Mouse (Mus musculus) hindbrain, embryonic 16.5 days (tissue): ENCODE results near the gene 1700023F06Rik. TPM values are rescaled to one million over a fixed set of nuclear protein-coding genes. Genes with fewer than 3 reads are reported as not detected.

ENCODE experiments used
- ATAC-seq: fragments of 200-750 bp; cut with Nextera tagmentation; 2 replicates; pipeline ENCODE4 v1.8.0; 2017; ENCODE audit warnings: moderate TSS enrichment, moderate library complexity
- H3K27ac ChIP-seq: fragments of 300-500 bp; sonication (generic); 2 replicates; pipeline ENCODE4 v1.5.1; 2014; ENCODE audit warnings: low read depth, mild to moderate bottlenecking, control low read depth, low read length, moderate library complexity
- H3K27me3 ChIP-seq: fragments of 300-500 bp; sonication (generic); replicated peaks from 2 replicates; pipeline ENCODE4 v1.6.1; 2014; ENCODE audit warnings: low read length; ENCODE audit not compliant: control insufficient read depth, insufficient read depth
- H3K36me3 ChIP-seq: fragments of 300-500 bp; sonication (generic); 2 replicates; pipeline ENCODE4 v1.6.1; 2014; ENCODE audit warnings: mild to moderate bottlenecking, low read length, moderate library complexity, mixed read lengths; ENCODE audit not compliant: control insufficient read depth, insufficient read depth
- H3K4me1 ChIP-seq: fragments of 300-500 bp; sonication (generic); 2 replicates; pipeline ENCODE4 v1.6.1; 2014; ENCODE audit warnings: low read depth, low read length; ENCODE audit not compliant: control insufficient read depth, insufficient read depth
- H3K4me2 ChIP-seq: fragments of 300-500 bp; sonication (generic); 2 replicates; pipeline ENCODE4 v1.6.1; 2014; ENCODE audit warnings: mild to moderate bottlenecking, low read length, control low read depth, moderate library complexity
- H3K4me3 ChIP-seq: fragments of 300-500 bp; sonication (generic); 2 replicates; pipeline ENCODE4 v1.5.1; 2014; ENCODE audit warnings: mild to moderate bottlenecking, low read length, control low read depth, moderate library complexity
- H3K9ac ChIP-seq: fragments of 300-500 bp; sonication (generic); 2 replicates; pipeline ENCODE4 v1.6.1; 2014; ENCODE audit warnings: low read depth, mild to moderate bottlenecking, control low read depth, low read length, moderate library complexity
- H3K9me3 ChIP-seq: fragments of 300-500 bp; sonication (generic); 2 replicates; pipeline ENCODE4 v1.6.1; 2014; ENCODE audit warnings: mild to moderate bottlenecking, low read length, moderate library complexity; ENCODE audit not compliant: control insufficient read depth
- WGBS: fragments of 180-500 bp; shearing (Covaris S2); extraction: QIAGEN DNeasy Blood & Tissue Kit; methylation state at CpG from one replicate; pipeline ENCODE4 v1.1.7; 2014; 5-methylcytosine and 5-hydroxymethylcytosine counted together
- polyA plus RNA-seq: library from polyadenylated mRNA; unstranded; fragments of >200 nt; fragmentation: Nextera tagmentation; extraction: Ambion mirVana; gene quantifications from 2 replicates; pipeline ENCODE4 v1.2.1, GENCODE M21; 2015

The 1700023F06Rik gene
- polyA plus RNA-seq, 1 experiment from 2014 or later: 3.0 TPM

- Histone ChIP-seq H3K9ac (no peak overlapping the region), H3K27me3 (no peaks in the 10 kb centered on the region), H3K4me2 (no peak overlapping the region), H3K27ac (no peak overlapping the region), H3K4me3 (no peak overlapping the region), H3K9me3 (no peaks in the 10 kb centered on the region), H3K36me3 (peaks cover 2% of the 10 kb centered on the region; the same call in 1 of the 2 replicates), H3K4me1 (no peaks in the 10 kb centered on the region)
- ATAC-seq: no peak
- WGBS: 76% methylated on average over 9 of the region's 9 CpGs
Measured at GRCm38 (mm10) chr11:103181349-103181748, 27.0 kb downstream of the 1700023F06Rik start.

DNA sequence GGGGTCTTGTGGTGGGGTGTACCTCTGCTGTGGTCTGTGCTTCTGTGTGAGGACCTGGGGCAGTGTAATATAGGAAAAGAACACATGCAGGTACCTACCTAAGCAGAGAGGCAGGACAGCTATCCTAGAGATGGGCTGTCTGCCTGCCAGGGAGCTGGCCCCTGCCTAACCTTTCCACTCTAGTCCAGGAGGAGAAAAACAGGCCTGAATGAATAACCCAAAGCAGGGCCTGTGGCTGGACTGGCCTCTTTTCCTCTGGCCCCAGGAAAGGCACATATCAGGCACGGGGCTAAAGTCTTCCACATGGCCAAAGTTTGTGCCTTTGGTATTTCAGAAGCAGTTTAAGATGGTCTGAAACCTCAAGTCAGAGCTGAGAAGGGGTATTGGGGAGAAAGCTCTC lies 27.9 kb downstream of the 1700023F06Rik start:
- Histone ChIP-seq H3K36me3 (no peaks in the 10 kb centered on the region), H3K4me3 (no peak overlapping the region), H3K4me2 (no peak overlapping the region), H3K4me1 (no peaks in the 10 kb centered on the region), H3K27ac (no peak overlapping the region), H3K9ac (no peak overlapping the region), H3K27me3 (no peaks in the 10 kb centered on the region), H3K9me3 (no peaks in the 10 kb centered on the region)
- WGBS: 93% methylated on average over 1 of the region's 1 CpGs
- no peak for ATAC-seq

DNA sequence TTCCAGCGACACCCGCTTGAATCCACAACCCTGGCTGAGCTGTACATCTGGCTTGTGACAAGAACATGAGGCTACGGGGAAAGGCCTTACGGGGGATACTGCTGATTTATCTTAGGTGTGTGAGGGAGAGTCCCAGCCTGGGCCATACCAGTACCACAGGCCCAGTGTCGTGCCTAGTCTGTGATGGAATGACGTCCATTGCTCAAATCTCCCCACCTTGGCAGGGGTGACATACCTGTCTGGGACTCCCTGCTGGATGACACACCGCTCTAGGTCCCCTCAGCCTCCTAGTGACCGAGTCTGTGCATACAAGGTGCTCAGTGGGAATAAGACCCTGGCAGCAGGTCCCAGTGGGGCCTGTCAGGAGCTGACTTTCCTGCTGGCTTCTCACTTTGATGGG lies 29.6 kb downstream of the 1700023F06Rik start:
- Histone ChIP-seq H3K4me3 (no peak overlapping the region), H3K4me1 (peaks cover 2% of the 10 kb centered on the region), H3K27me3 (no peaks in the 10 kb centered on the region), H3K9ac (no peak overlapping the region), H3K36me3 (no peaks in the 10 kb centered on the region), H3K27ac (no peak overlapping the region), H3K4me2 (no peak overlapping the region), H3K9me3 (no peaks in the 10 kb centered on the region)
- ATAC-seq: no peak
- WGBS: 83% methylated on average over 8 of the region's 8 CpGs

DNA sequence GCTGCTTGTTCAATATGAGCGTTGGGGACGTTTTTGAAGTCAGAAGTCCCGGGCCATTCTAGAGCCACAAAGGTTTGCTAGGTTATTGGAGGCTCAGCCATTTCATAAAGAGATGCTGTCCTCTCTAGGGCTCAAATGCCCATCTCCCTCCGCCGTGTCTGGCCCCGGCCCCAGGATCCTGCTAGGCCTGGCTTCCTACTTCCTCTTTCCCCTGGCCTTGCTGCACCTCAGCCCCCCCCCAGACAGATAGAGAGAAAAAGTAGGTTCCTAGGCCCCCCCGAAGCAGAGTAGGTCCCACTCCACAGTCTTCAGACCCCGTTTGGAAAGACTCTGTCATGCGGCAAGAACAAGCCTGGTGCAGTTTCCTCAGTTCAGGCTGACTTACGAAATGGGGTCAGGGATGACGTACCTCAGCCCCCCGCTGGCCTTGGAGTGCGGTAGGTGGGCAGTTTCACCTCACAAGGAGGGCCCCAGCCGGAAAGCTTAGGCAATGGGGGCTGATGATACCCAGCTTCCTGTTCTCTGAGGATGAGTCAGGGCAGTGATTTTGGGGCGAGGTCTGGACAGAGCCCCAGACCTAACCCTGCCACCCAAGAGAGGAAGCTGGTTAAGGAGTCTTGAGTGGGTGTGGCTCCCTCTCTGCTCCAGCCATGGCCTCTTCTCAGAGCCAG lies 30.4 kb downstream of the 1700023F06Rik start:
- no peak overlapping the region for H3K27ac ChIP-seq
- H3K4me1 ChIP-seq: peaks cover 3% of the 10 kb centered on the region
- no peak overlapping the region for H3K4me2 ChIP-seq
- WGBS: 84% methylated on average over 15 of the region's 15 CpGs
- no peak for ATAC-seq
- no peaks in the 10 kb centered on the region for H3K27me3 ChIP-seq
- no peaks in the 10 kb centered on the region for H3K9me3 ChIP-seq
- H3K4me3 ChIP-seq: no peak overlapping the region
- no peaks in the 10 kb centered on the region for H3K36me3 ChIP-seq
- H3K9ac ChIP-seq: no peak overlapping the region

GRCm38 (mm10) chr11:103177216-103177615 lies 31.1 kb downstream of the 1700023F06Rik start:
- no peak overlapping the region for H3K9ac ChIP-seq
- ATAC-seq: no peak
- 75% methylated on average over 5 of the region's 5 CpGs for WGBS
- H3K27ac ChIP-seq: no peak overlapping the region
- H3K4me1 ChIP-seq: peaks cover 10% of the 10 kb centered on the region
- H3K27me3 ChIP-seq: no peaks in the 10 kb centered on the region
- no peak overlapping the region for H3K4me2 ChIP-seq
- H3K9me3 ChIP-seq: no peaks in the 10 kb centered on the region
- no peak overlapping the region for H3K4me3 ChIP-seq
- no peaks in the 10 kb centered on the region for H3K36me3 ChIP-seq

DNA sequence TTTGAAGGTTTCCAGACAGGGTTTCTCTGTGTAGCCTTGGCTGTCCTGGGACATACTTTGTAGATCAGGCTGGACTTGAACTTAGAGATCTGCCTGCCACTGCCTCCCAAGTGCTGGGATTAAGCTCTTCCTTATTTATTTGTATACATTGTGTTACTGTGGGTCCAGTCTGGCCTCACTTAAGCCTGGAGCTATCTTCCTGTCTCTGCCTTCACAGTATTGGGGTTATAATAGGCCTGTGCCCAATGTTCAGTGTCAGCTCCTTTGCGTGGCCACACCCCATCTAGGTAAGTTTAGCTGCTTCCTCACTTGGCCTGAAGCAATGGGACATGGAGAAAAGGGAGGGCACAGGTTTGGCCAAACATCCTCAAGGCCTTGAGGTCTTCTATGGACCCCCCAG lies 31.8 kb downstream of the 1700023F06Rik start:
- Histone ChIP-seq H3K27ac (no peak overlapping the region), H3K4me3 (no peak overlapping the region), H3K36me3 (no peaks in the 10 kb centered on the region), H3K9ac (no peak overlapping the region), H3K4me2 (no peak overlapping the region), H3K9me3 (no peaks in the 10 kb centered on the region), H3K27me3 (no peaks in the 10 kb centered on the region), H3K4me1 (peaks cover 16% of the 10 kb centered on the region)
- WGBS: 94% methylated on average over 1 of the region's 1 CpGs
- ATAC-seq: no peak

DNA sequence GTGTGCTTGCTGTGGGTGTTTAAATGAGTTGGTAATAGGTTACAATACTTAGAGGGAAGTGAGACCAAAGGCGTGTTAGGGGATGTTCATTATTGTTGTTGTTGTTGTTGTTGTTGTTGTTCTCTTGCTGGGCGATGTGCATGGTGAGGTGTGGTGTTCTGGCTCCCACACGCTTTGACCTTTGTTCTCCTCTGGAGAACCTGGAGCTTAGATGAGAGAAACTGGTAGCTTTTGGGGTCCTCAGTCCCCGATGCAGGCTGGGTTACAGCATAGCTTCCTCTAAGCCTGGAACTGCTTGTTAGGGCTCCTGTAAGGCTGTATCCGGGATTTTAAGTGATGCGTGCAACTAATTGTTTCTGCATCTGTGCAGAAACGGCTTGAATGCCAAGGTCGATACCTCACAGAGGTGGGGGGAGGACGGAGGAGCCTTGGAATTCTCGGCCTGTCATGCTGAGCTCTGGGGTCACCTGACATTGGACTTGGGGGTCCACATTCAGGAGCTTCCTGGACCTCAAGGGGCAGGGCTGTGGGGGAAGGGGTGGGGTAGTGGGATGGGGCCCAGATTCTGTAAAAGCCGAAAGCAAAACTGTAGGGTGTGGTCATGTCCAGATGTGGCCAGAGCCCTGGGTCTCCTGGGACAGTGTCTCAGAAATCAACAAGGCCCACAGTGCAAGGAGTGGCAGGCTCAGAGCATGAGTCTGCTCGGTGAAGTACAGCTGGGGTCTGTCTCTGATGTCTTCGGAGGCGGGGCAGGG lies 32.5 kb downstream of the 1700023F06Rik start:
- Histone ChIP-seq H3K9ac (no peak overlapping the region), H3K4me3 (no peak overlapping the region), H3K27me3 (no peaks in the 10 kb centered on the region), H3K27ac (no peak overlapping the region), H3K36me3 (no peaks in the 10 kb centered on the region), H3K4me2 (no peak overlapping the region), H3K4me1 (peaks cover 16% of the 10 kb centered on the region), H3K9me3 (no peaks in the 10 kb centered on the region)
- 75% methylated on average over 14 of the region's 14 CpGs for WGBS
- ATAC-seq: no peak

GRCm38 (mm10) chr11:103174891-103175391 lies 33.4 kb downstream of the 1700023F06Rik start:
- Histone ChIP-seq H3K27ac (no peak overlapping the region), H3K4me2 (no peak overlapping the region), H3K4me3 (no peak overlapping the region), H3K9me3 (no peaks in the 10 kb centered on the region), H3K36me3 (no peaks in the 10 kb centered on the region), H3K27me3 (no peaks in the 10 kb centered on the region), H3K9ac (no peak overlapping the region; the same call in 1 of the 2 replicates), H3K4me1 (peaks cover 18% of the 10 kb centered on the region)
- 52% methylated on average over 8 of the region's 8 CpGs for WGBS
- ATAC-seq: no peak

DNA sequence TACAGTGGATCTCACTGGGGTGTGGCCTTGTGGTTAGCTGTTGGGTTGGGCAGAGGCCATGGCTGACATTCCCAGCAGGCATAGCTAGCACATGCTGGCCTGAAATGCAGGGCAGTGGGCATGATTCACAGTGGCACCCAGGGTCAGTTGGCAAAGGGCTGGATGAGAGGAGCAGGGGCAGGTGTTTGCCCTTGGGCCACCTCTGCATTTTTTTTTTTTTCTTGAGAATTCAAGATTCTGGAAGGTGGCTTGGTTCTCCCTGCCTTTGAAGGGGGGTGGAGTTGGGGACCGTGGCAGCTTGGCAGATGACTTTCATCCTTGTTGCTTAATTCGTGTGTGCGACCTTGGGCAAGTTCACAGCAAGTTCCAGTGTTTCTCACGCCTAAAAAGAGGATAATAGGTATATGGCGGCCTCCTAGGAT lies 33.9 kb downstream of the 1700023F06Rik start:
- no peak for ATAC-seq
- no peak overlapping the region for H3K4me3 ChIP-seq
- no peak overlapping the region for H3K9ac ChIP-seq
- H3K27ac ChIP-seq: no peak overlapping the region
- no peaks in the 10 kb centered on the region for H3K9me3 ChIP-seq
- H3K36me3 ChIP-seq: no peaks in the 10 kb centered on the region
- no peak overlapping the region for H3K4me2 ChIP-seq
- H3K27me3 ChIP-seq: no peaks in the 10 kb centered on the region
- H3K4me1 ChIP-seq: peaks cover 20% of the 10 kb centered on the region
- 76% methylated on average over 5 of the region's 5 CpGs for WGBS
